Mouse (Mus musculus): ENCODE measurements around the gene Ube2o.

GRCm38 (mm10) chr11:116619156-116619555, 37.9 kb upstream of the Ube2o start:
- TF ChIP-seq TAL1 (IDR thresholded peaks at IDR 0.05; ENCODE audit: low read length) = no peak
- no peak for TF ChIP-seq GATA1 (IDR thresholded peaks at IDR 0.05; ENCODE audit: low read length)

Measured in erythroblast, embryonic 14.5 days (primary cell).